Mouse (Mus musculus) testis, postnatal 14 days (tissue): ENCODE data around the gene Slu7.

Experiments
- DNase-seq: peaks from one replicate; pipeline ENCODE4 v3.0.0; 2021; ENCODE audit warnings: low spot score

The Slu7 gene

GRCm38 (mm10) chr11:43485855-43486254, 52.3 kb downstream of the Slu7 start:
- DNase-seq: no peak

GRCm38 (mm10) chr11:43492663-43493062, 59.1 kb downstream of the Slu7 start:
- DNase-seq: peak; percentile 59

- DNase-seq: peak; percentile 55
These were observed 60.4 kb downstream of the Slu7 start for GRCm38 (mm10) chr11:43493815-43494409.

- DNase-seq: no peak
These were observed 61.5 kb downstream of the Slu7 start for GRCm38 (mm10) chr11:43495037-43495436.

GRCm38 (mm10) chr11:43495532-43495931, 62.0 kb downstream of the Slu7 start:
- DNase-seq: no peak
